Comparison of ENCODE assay signal across 17 mouse cellular contexts in genomic region chr19:45411000-45411399, GRCm38 (mm10). TPM values are rescaled to one million over a fixed set of nuclear protein-coding genes. Genes with fewer than 3 reads are reported as not detected.
DNase-seq lines count a peak whose midpoint lies in the region; ATAC-seq and TF ChIP-seq lines count a peak whose summit lies in the region.
"Had no signal": no experiment of that assay in that cellular context is flagged by ENCODE, and none has a peak within 500 bp of the region (broad histone marks: within the 10 kb centered on the region; RNA-seq: fewer than 3 reads in every experiment).

No protein-coding gene starts in this region.

- no peak overlapping the region for H3K9ac ChIP-seq in kidney, embryonic 15.5 days
- no peak overlapping the region for H3K9ac ChIP-seq in stomach, postnatal 0 days (ENCODE audit: low read length)
- H3K9ac ChIP-seq in neural tube, embryonic 15.5 days (replicated peaks), result no peak overlapping the region
- H3K9ac ChIP-seq: embryonic facial prominence, embryonic 12.5 days; heart, embryonic 13.5 days; neural tube, embryonic 13.5 days had no signal

- no peak for TF ChIP-seq EP300 in stomach, postnatal 0 days (optimal IDR thresholded peaks at IDR 0.05)

- no peak overlapping the region for H3K4me2 ChIP-seq in kidney, embryonic 15.5 days
- H3K4me2 ChIP-seq in stomach, postnatal 0 days (replicated peaks; ENCODE audit: low read depth), result no peak overlapping the region
- H3K4me2 ChIP-seq in neural tube, embryonic 15.5 days, result no peak overlapping the region
- H3K4me2 ChIP-seq: embryonic facial prominence, embryonic 12.5 days; heart, embryonic 13.5 days; neural tube, embryonic 13.5 days had no signal

- WGBS in kidney, adult 2 months, result 76% methylated on average over 2 of the region's 2 CpGs
- whole genome bisulfite sequencing in kidney, embryonic 15.5 days, result 69% methylated on average over 2 of the region's 2 CpGs
- WGBS in stomach, postnatal 0 days, result 53% methylated on average over 2 of the region's 2 CpGs
- WGBS in cerebellum, adult 2 months, result 84% methylated on average over 2 of the region's 2 CpGs
- 80% methylated on average over 2 of the region's 2 CpGs for WGBS in neural tube, embryonic 15.5 days

- no peak overlapping the region for H3K27ac ChIP-seq in kidney, adult 2 months (ENCODE audit: insufficient read depth, low read depth, low read length)
- H3K27ac ChIP-seq in kidney, embryonic 15.5 days, result no peak overlapping the region
- no peak overlapping the region for H3K27ac ChIP-seq in stomach, postnatal 0 days (replicated peaks)
- H3K27ac ChIP-seq in cerebellum, adult 2 months (ENCODE audit: insufficient read depth, low read length), result no peak overlapping the region
- no peak overlapping the region for H3K27ac ChIP-seq in neural tube, embryonic 15.5 days (replicated peaks)
- H3K27ac ChIP-seq: embryonic facial prominence, embryonic 12.5 days; heart, embryonic 13.5 days; limb, embryonic 10.5 days; neural tube, embryonic 13.5 days had no signal

- no peaks in the 10 kb centered on the region for H3K9me3 ChIP-seq in kidney, embryonic 15.5 days (replicated peaks)
- no peaks in the 10 kb centered on the region for H3K9me3 ChIP-seq in stomach, postnatal 0 days (ENCODE audit: control insufficient read depth, low read length)
- H3K9me3 ChIP-seq in neural tube, embryonic 15.5 days (replicated peaks), result no peaks in the 10 kb centered on the region
- H3K9me3 ChIP-seq: embryonic facial prominence, embryonic 12.5 days; heart, embryonic 13.5 days; limb, embryonic 10.5 days; megakaryocyte, embryonic 14.5 days; neural tube, embryonic 13.5 days had no signal

- no peak for ATAC-seq in kidney, embryonic 15.5 days (replicated peaks; ENCODE audit: low FRiP score)
- no peak for ATAC-seq in stomach, postnatal 0 days (ENCODE audit: low FRiP score, low TSS enrichment)
- ATAC-seq in neural tube, embryonic 15.5 days (ENCODE audit: low FRiP score), result no peak
- ATAC-seq: forebrain, embryonic 16.5 days; inflammation-experienced regulatory T-cells, adult 6 months had no signal

- TF ChIP-seq CTCF in kidney, adult 2 months (conservative IDR thresholded peaks at IDR 0.05; ENCODE audit: insufficient read depth, insufficient read length, low read depth, low read length), result 0 out of 2 replicates have a peak, but pooled peaks have one; percentile 17
- TF ChIP-seq CTCF in stomach, postnatal 0 days (IDR thresholded peaks at IDR 0.05; ENCODE audit: low read depth), result peak; percentile 50
- no peak for TF ChIP-seq CTCF in cerebellum, adult 2 months (IDR thresholded peaks at IDR 0.05; ENCODE audit: borderline replicate concordance, insufficient read depth, low read depth, low read length)

- H3K36me3 ChIP-seq in kidney, adult 2 months (ENCODE audit: control insufficient read depth, insufficient read depth, low read length), result no peaks in the 10 kb centered on the region
- no peaks in the 10 kb centered on the region for H3K36me3 ChIP-seq in kidney, embryonic 15.5 days
- no peaks in the 10 kb centered on the region for H3K36me3 ChIP-seq in stomach, postnatal 0 days (ENCODE audit: control insufficient read depth, insufficient read depth, low read length)
- no peaks in the 10 kb centered on the region for H3K36me3 ChIP-seq in neural tube, embryonic 15.5 days
- H3K36me3 ChIP-seq: embryonic facial prominence, embryonic 12.5 days; heart, embryonic 13.5 days; limb, embryonic 10.5 days had no signal

- H3K4me1 ChIP-seq in kidney, adult 2 months (ENCODE audit: control insufficient read depth, insufficient read depth, low read length), result peaks cover 11% of the 10 kb centered on the region
- H3K4me1 ChIP-seq in kidney, embryonic 15.5 days, result no peaks in the 10 kb centered on the region; the same call in 1 of the 2 replicates
- H3K4me1 ChIP-seq in stomach, postnatal 0 days (replicated peaks; ENCODE audit: control insufficient read depth, insufficient read depth), result no peaks in the 10 kb centered on the region
- H3K4me1 ChIP-seq in cerebellum, adult 2 months (ENCODE audit: control insufficient read depth, insufficient read depth, low read length), result peaks cover 11% of the 10 kb centered on the region
- H3K4me1 ChIP-seq in neural tube, embryonic 15.5 days, result no peaks in the 10 kb centered on the region
- H3K4me1 ChIP-seq: embryonic facial prominence, embryonic 12.5 days; limb, embryonic 10.5 days; neural tube, embryonic 13.5 days had no signal

- no peak for DNase-seq in kidney, adult 2 months
- peak; percentile 10 for DNase-seq in CD4-positive helper T cell, adult 2 months (ENCODE audit: low read depth, low spot score)
- peak; percentile 20 for DNase-seq in c-Kit-positive CD71-negative TER-119-negative erythroid progenitor cells, embryonic 14.5 days (ENCODE audit: low read depth)
- peak; percentile 24 for DNase-seq in stomach, postnatal 0 days (ENCODE audit: low spot score)
- DNase-seq in cerebellum, adult 2 months, result no peak
- DNase-seq in frontal cortex, postnatal 10 days (ENCODE audit: low spot score in 2 of 2), result no peak
- DNase-seq: adrenal gland, postnatal 10 days; cerebellum, adult 11-12 months had no signal

- H3K27me3 ChIP-seq in kidney, adult 2 months (replicated peaks; ENCODE audit: control insufficient read depth, insufficient read depth, low read length), result no peaks in the 10 kb centered on the region
- H3K27me3 ChIP-seq in kidney, embryonic 15.5 days, result no peaks in the 10 kb centered on the region
- no peaks in the 10 kb centered on the region for H3K27me3 ChIP-seq in stomach, postnatal 0 days (ENCODE audit: control insufficient read depth, insufficient read depth, low read length)
- H3K27me3 ChIP-seq in cerebellum, adult 2 months (ENCODE audit: control insufficient read depth, insufficient read depth, low read length), result peaks cover 2% of the 10 kb centered on the region; the same call in 1 of the 2 replicates
- no peaks in the 10 kb centered on the region for H3K27me3 ChIP-seq in neural tube, embryonic 15.5 days (replicated peaks)
- H3K27me3 ChIP-seq: embryonic facial prominence, embryonic 12.5 days; heart, embryonic 13.5 days; megakaryocyte, embryonic 14.5 days; neural tube, embryonic 13.5 days had no signal

- TF ChIP-seq POLR2A in kidney, adult 2 months (IDR thresholded peaks at IDR 0.05; ENCODE audit: low read depth, low read length), result no peak
- TF ChIP-seq POLR2A in cerebellum, adult 2 months (IDR thresholded peaks at IDR 0.05; ENCODE audit: borderline replicate concordance, insufficient read depth, low read length), result no peak

- H3K4me3 ChIP-seq in kidney, adult 2 months (ENCODE audit: insufficient read depth, low read depth, low read length), result no peak overlapping the region
- H3K4me3 ChIP-seq in kidney, embryonic 15.5 days (replicated peaks), result no peak overlapping the region
- H3K4me3 ChIP-seq in stomach, postnatal 0 days (ENCODE audit: low read depth, low read length), result no peak overlapping the region
- no peak overlapping the region for H3K4me3 ChIP-seq in cerebellum, adult 2 months (replicated peaks; ENCODE audit: insufficient read depth, low read depth, low read length)
- no peak overlapping the region for H3K4me3 ChIP-seq in neural tube, embryonic 15.5 days (replicated peaks)
- H3K4me3 ChIP-seq: embryonic facial prominence, embryonic 12.5 days; heart, embryonic 13.5 days; limb, embryonic 10.5 days; megakaryocyte, embryonic 14.5 days; neural tube, embryonic 13.5 days had no signal

RNA-seq across cellular contexts. Expression of gene Btrc, which starts 47.5 kb away (rescaled TPM):
- 18.3 and 23.4 TPM in 2 replicates for polyA plus RNA-seq in kidney, adult 2 months (2012; rRNA removed)
- 47.8 and 49.3 TPM in 2 replicates for polyA plus RNA-seq in kidney, embryonic 15.5 days (2015; fragmentation: Nextera tagmentation; extraction: Ambion mirVana)
- polyA plus RNA-seq in stomach, postnatal 0 days (2015; fragmentation: Nextera tagmentation; extraction: Ambion mirVana), result 15.0 and 15.5 TPM in 2 replicates
- polyA plus RNA-seq in cerebellum, adult 2 months (2012; rRNA removed), result 65.9 and 66.5 TPM in 2 replicates
- polyA plus RNA-seq in neural tube, embryonic 15.5 days (2015; fragmentation: Nextera tagmentation; extraction: Ambion mirVana), result 64.8 and 68.2 TPM in 2 replicates

Comparison
In these comparisons a context has a peak if more than half of its experiments do, and no peak if none do; other contexts are left out.
1. DNase-seq: peak in CD4-positive helper T cell, adult 2 months (single experiment), c-Kit-positive CD71-negative TER-119-negative erythroid progenitor cells, embryonic 14.5 days (single experiment) and stomach, postnatal 0 days (single experiment); none in kidney, adult 2 months (single experiment), cerebellum, adult 2 months (0 of 2) and frontal cortex, postnatal 10 days (0 of 2).